Mouse (Mus musculus) CD4-positive helper T cell, adult 2 months (primary cell): ENCODE results near the gene Washc3.

Experiments
- DNase-seq: peaks from one replicate; pipeline ENCODE4 v3.0.0-alpha.2; 2012; ENCODE audit warnings: low read depth, missing footprints, low spot score

Gene Washc3

DNA sequence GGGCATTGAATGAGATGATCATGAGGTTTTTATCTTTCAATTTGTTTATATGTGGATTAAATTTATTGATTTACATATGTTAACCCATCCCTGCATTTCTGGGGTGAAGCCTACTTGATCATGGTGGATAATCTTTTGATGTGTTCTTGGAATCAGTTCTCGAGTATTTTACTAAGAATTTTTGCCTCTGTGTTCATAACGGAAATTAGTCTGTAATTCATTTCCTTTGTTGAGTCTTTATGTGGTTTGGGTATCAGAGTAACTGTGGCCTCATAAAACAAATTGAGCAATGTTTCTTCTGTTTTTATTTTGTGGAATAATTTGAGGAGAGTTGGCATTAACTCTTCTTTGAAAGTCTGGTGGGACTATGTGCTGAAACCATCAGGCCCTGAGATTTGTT, 54.7 kb downstream of the Washc3 start:
- no peak for DNase-seq

GRCm38 (mm10) chr10:88260309-88260708, 59.4 kb downstream of the Washc3 start:
- DNase-seq: no peak

- DNase-seq: no peak
These were observed 60.3 kb downstream of the Washc3 start for GRCm38 (mm10) chr10:88261186-88261585.

GRCm38 (mm10) chr10:88263383-88263782, 62.5 kb downstream of the Washc3 start:
- DNase-seq: no peak

GRCm38 (mm10) chr10:88274045-88274444, 73.2 kb downstream of the Washc3 start:
- no peak for DNase-seq

DNA sequence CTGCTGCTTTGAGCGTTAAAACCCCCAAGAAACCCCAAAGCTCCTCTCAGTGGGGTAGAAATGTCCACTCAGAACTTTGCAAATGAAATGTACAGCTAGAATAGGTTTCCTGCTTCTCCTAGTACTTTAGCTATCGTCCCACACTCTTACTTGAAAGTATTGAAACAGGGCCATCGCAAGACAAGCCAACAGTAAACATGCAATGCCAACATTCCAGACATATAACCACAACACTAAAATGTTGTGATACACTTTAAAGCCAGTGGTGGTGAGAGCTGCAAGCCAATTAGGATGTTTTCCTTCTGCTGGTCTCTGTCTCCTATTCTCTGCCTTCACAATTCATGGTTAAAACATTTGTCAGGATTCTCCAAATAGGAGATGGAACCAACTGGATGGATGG, 80.8 kb downstream of the Washc3 start:
- DNase-seq: no peak

- no peak for DNase-seq
These were observed 83.6 kb downstream of the Washc3 start for GRCm38 (mm10) chr10:88284343-88284990.

- DNase-seq: no peak
These were observed 86.4 kb downstream of the Washc3 start for GRCm38 (mm10) chr10:88287261-88287660.

DNA sequence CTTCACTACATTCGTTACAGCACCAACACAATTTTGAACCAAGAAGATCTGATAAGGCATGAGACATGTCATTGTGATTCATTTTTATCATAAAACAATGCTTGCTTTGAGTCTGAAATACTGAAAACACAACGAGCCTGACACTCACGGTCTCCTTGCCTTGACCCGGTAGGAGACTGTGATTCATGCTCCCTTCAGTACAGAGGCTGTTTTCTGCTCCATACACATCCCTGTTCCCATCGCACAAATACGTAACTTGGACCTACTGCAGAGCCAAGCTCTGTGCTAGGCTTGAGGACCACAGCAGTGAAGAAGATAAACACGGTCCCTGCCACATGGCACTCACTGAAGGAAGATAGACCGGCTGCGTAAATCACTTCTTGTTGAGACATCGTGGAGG, 87.2 kb downstream of the Washc3 start:
- DNase-seq: no peak

- no peak for DNase-seq
These were observed 94.2 kb downstream of the Washc3 start for GRCm38 (mm10) chr10:88295091-88295490.
